Mouse (Mus musculus) CH12.LX (cell line): ENCODE measurements around the gene Fstl4. TPM values are rescaled to one million over a fixed set of nuclear protein-coding genes. Genes with fewer than 3 reads are reported as not detected.

Source experiments
- DNase-seq: peaks from one replicate; pipeline ENCODE4 v3.0.0-alpha.2; 2013; ENCODE audit errors: extremely low read depth
- H3K27ac ChIP-seq: 2 replicates; pipeline ENCODE4 v1.5.1; 2012; ENCODE audit warnings: low read depth, mild to moderate bottlenecking, control low read depth, moderate library complexity; ENCODE audit not compliant: insufficient read depth
- H3K27me3 ChIP-seq: replicated peaks from 2 replicates; pipeline ENCODE3; 2012; ENCODE audit warnings: inconsistent platforms
- H3K36me3 ChIP-seq, 2 experiments: replicated peaks in 1 of 2; 2 replicates each; pipeline versions ENCODE3 to v1.6.1; 2012; ENCODE audit warnings: inconsistent platforms in 1 of 2, low read length in 1 of 2, mild to moderate bottlenecking in 1 of 2, mixed read lengths in 1 of 2, moderate library complexity in 1 of 2; ENCODE audit not compliant: control insufficient read depth in 1 of 2, insufficient read depth in 1 of 2
- H3K4me1 ChIP-seq, 2 experiments: 2 replicates each; pipeline ENCODE4 v1.6.1; 2012; ENCODE audit warnings: inconsistent platforms in 1 of 2, moderate library complexity in 1 of 2; ENCODE audit not compliant: insufficient read depth in 2 of 2, control insufficient read depth in 1 of 2
- H3K4me2 ChIP-seq: 2 replicates; pipeline ENCODE4 v1.6.1; 2012; ENCODE audit warnings: low read depth, mild to moderate bottlenecking, control low read depth; ENCODE audit not compliant: poor library complexity, insufficient read depth, severe bottlenecking
- H3K4me3 ChIP-seq, 3 experiments: fragments of 150-350 bp in 1 of 3; sonication (generic) in 1 of 3; replicated peaks in 1 of 3; 2 replicates each; pipeline versions ENCODE3 to v1.5.1; 2011 to 2012; ENCODE audit warnings: low read depth in 2 of 3, low read length in 2 of 3, mild to moderate bottlenecking in 2 of 3, moderate library complexity in 2 of 3, control low read depth in 1 of 3, improper control_type of control experiment in 1 of 3, inconsistent platforms in 1 of 3, mixed read lengths in 1 of 3; ENCODE audit not compliant: poor library complexity in 1 of 3
- H3K79me2 ChIP-seq: replicated peaks from 2 replicates; pipeline ENCODE4 v1.6.1; 2012; ENCODE audit warnings: mild to moderate bottlenecking, moderate library complexity; ENCODE audit not compliant: control insufficient read depth, poor library complexity, insufficient read depth, severe bottlenecking; ENCODE audit errors: extremely low read depth
- H3K9ac ChIP-seq: 2 replicates; pipeline ENCODE4 v1.6.1; 2012; ENCODE audit warnings: low read depth, mild to moderate bottlenecking, control low read depth, moderate library complexity; ENCODE audit not compliant: insufficient read depth
- H3K9me3 ChIP-seq: replicated peaks from 2 replicates; pipeline ENCODE3; 2012; ENCODE audit warnings: low read length, inconsistent platforms, mixed read lengths
- BHLHE40 ChIP-seq: IDR thresholded peaks from 2 replicates; pipeline ENCODE4 v1.6.1; 2011; ENCODE audit warnings: mild to moderate bottlenecking, low read depth, low read length, improper control_type of control experiment
- CHD2 ChIP-seq: IDR thresholded peaks from 2 replicates; pipeline ENCODE4 v1.6.1; 2011; ENCODE audit warnings: low read length, improper control_type of control experiment
- CTCF ChIP-seq, 2 experiments: IDR thresholded peaks in 1 of 2; conservative IDR thresholded peaks in 1 of 2; 2 replicates each; pipeline ENCODE4 v1.5.1; 2011 to 2012; ENCODE audit warnings: low read depth in 2 of 2, low read length in 2 of 2, improper control_type of control experiment in 1 of 2, inconsistent platforms in 1 of 2, mild to moderate bottlenecking in 1 of 2, moderate library complexity in 1 of 2
- EP300 ChIP-seq: IDR thresholded peaks from 2 replicates; pipeline ENCODE4 v1.6.1; 2011; ENCODE audit warnings: low read length, improper control_type of control experiment
- IRF4 ChIP-seq: IDR thresholded peaks from 2 replicates; pipeline ENCODE4 v1.6.1; 2014; ENCODE audit warnings: low read depth, mild to moderate bottlenecking, inconsistent platforms, low read length, improper control_type of control experiment
- JUN ChIP-seq: IDR thresholded peaks from 2 replicates; pipeline ENCODE4 v1.6.1; 2011; ENCODE audit warnings: low read depth, mild to moderate bottlenecking, low read length, improper control_type of control experiment, moderate library complexity; ENCODE audit not compliant: insufficient read depth
- JUND ChIP-seq: conservative IDR thresholded peaks from 2 replicates; pipeline ENCODE4 v1.6.1; 2011; ENCODE audit warnings: low read depth, low read length, improper control_type of control experiment
- MAFK ChIP-seq: IDR thresholded peaks from 2 replicates; pipeline ENCODE4 v1.6.1; 2011; ENCODE audit warnings: low read length, improper control_type of control experiment; ENCODE audit not compliant: insufficient replicate concordance
- MEF2A ChIP-seq: IDR thresholded peaks from 2 replicates; pipeline ENCODE4 v1.6.1; 2014; ENCODE audit warnings: low read depth, mild to moderate bottlenecking, inconsistent platforms, low read length, improper control_type of control experiment, borderline replicate concordance
- NRF1 ChIP-seq: IDR thresholded peaks from 2 replicates; pipeline ENCODE4 v1.6.1; 2014; ENCODE audit warnings: low read depth, mild to moderate bottlenecking, inconsistent platforms, low read length, improper control_type of control experiment, moderate library complexity
- PAX5 ChIP-seq: IDR thresholded peaks from 2 replicates; pipeline ENCODE4 v1.6.1; 2012; ENCODE audit warnings: low read length, inconsistent platforms, mixed read lengths
- POLR2AphosphoS2 ChIP-seq: IDR thresholded peaks from 2 replicates; pipeline ENCODE4 v1.6.1; 2011; ENCODE audit warnings: low read depth, low read length, improper control_type of control experiment
- TCF12 ChIP-seq: IDR thresholded peaks from 2 replicates; pipeline ENCODE4 v1.6.1; 2014; ENCODE audit warnings: low read depth, mild to moderate bottlenecking, inconsistent platforms, low read length, improper control_type of control experiment
- USF1 ChIP-seq: IDR thresholded peaks from 2 replicates; pipeline ENCODE4 v1.6.1; 2014; ENCODE audit warnings: low read depth, mild to moderate bottlenecking, inconsistent platforms, low read length, improper control_type of control experiment
- ZC3H11A ChIP-seq: IDR thresholded peaks from 2 replicates; pipeline ENCODE4 v1.6.1; 2012; ENCODE audit warnings: low read depth, mild to moderate bottlenecking, inconsistent platforms, low read length, improper control_type of control experiment
- dilution Hi-C: fragments of 300-500 bp; cut with MboI; formaldehyde crosslinking; loops from 2 replicates; pipeline ENCODE4 v1.14.3; 2020; ENCODE audit warnings: low sequenced_read_pairs; ENCODE audit not compliant: extremely low pct_unique_long_range_greater_than_20kb, extremely low pct_ligation_motif_present
- in situ Hi-C: fragments of 300-500 bp; cut with MboI; formaldehyde crosslinking; loops from 3 replicates; pipeline ENCODE4 v1.14.3; 2019; ENCODE audit warnings: low sequenced_read_pairs, low pct_ligation_motif_present, low pct_unique_long_range_greater_than_20kb, mixed read lengths
- polyA plus RNA-seq: library from polyadenylated mRNA; unstranded; fragments of >175 nt; gene quantifications from 2 replicates; pipeline ENCODE4 v1.2.1, GENCODE M21; 2012; ENCODE audit warnings: low read depth; ENCODE audit not compliant: insufficient read length
- total RNA-seq, 2 experiments: library from RNA; depleted of rRNA; stranded (reverse); fragments of 300-350 nt in 1 of 2; fragments of >200 nt in 1 of 2; gene quantifications; 2 replicates each; pipeline ENCODE4 v1.2.3; 2012 to 2014

Gene Fstl4
- total and polyA plus RNA-seq, 3 experiments: not detected

DNA sequence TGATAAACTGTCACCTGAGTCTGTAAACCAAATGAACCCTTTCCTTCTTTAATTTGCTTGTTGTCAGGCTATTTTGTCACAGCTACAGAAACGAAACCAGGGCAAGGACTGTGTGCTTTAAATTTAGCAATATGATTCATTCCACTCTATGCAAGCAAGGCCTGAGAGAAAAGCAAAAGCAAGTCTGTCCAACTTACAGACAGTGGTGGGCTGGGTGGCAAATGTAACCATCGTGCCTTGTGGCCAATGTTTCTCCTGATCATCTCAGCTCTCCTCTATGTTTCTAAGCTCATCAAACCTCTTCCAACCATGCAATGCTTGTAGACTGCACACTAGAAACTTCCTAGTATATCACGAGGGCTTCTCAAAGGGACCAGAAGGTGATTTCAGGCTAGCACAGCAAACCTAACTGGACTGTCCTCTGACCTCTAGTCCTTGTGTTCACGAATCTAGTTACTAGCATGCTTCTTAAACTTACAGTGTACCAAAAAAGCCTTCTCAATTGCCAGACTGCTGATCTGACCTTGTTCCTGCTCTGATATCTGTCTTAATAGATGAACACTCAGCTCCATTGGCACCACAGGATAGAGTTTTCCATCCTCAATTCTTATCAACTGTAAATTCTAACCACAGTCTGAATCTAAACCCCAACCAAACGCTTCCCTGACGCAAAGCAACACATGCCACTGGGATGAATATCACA, 29.8 kb upstream of the Fstl4 start:
- dilution Hi-C loops (no loop called here), in situ Hi-C loops (no loop called here)
- Histone ChIP-seq H3K4me1 (peaks cover 6 to 10% of the 10 kb centered on the region in 2 experiments), H3K79me2 (no peaks in the 10 kb centered on the region), H3K4me3 (no peak overlapping the region), H3K9me3 (no peaks in the 10 kb centered on the region), H3K27me3 (no peaks in the 10 kb centered on the region), H3K4me2 (no peak overlapping the region; the same call in 1 of the 2 replicates), H3K36me3 (no peaks in the 10 kb centered on the region), H3K27ac (no peak overlapping the region), H3K9ac (no peak overlapping the region)
- peak; percentile 40; the same call in 1 of the 2 replicates for TF ChIP-seq JUND
- TF ChIP-seq IRF4: peak; percentile 76
- no peak for TF ChIP-seq TCF12
- no peak for TF ChIP-seq CHD2
- TF ChIP-seq NRF1: no peak
- peak; percentile 60; the same call in 1 of the 2 replicates for TF ChIP-seq EP300
- no peak for TF ChIP-seq PAX5
- TF ChIP-seq USF1: no peak
- TF ChIP-seq MAFK: no peak
- 0 out of 2 replicates have a peak, but pooled peaks have one; percentile 20 for TF ChIP-seq BHLHE40
- TF ChIP-seq MEF2A: peak; percentile 90
- TF ChIP-seq JUN: peak; percentile 70
- peak; percentile 29 for DNase-seq

- no peak overlapping the region for H3K9ac ChIP-seq
- peaks cover 14% of the 10 kb centered on the region for H3K27me3 ChIP-seq
- H3K27ac ChIP-seq: no peak overlapping the region
- no peak overlapping the region for H3K4me3 ChIP-seq
- H3K4me1 ChIP-seq: peaks cover 4 to 8% of the 10 kb centered on the region in 2 experiments
- no peaks in the 10 kb centered on the region for H3K36me3 ChIP-seq
- no peak for DNase-seq
- no peaks in the 10 kb centered on the region for H3K9me3 ChIP-seq
- no peaks in the 10 kb centered on the region for H3K79me2 ChIP-seq
- dilution Hi-C loops (no loop called here), in situ Hi-C loops (no loop called here)
- no peak overlapping the region for H3K4me2 ChIP-seq
- no peak for TF ChIP-seq ZC3H11A
- no peak for TF ChIP-seq POLR2AphosphoS2
- no peak for TF ChIP-seq CTCF (conservative IDR thresholded peaks at IDR 0.05 in 1 of 2, IDR thresholded peaks at IDR 0.05 in 1 of 2; ENCODE audit: low read depth in 2 of 2, low read length in 2 of 2)
- TF ChIP-seq MEF2A: no peak
Measured at GRCm38 (mm10) chr11:52739187-52739586, 25.2 kb upstream of the Fstl4 start.
